Mouse (Mus musculus): Measurements from ENCODE around the gene Gria1.

Gene Gria1

DNA sequence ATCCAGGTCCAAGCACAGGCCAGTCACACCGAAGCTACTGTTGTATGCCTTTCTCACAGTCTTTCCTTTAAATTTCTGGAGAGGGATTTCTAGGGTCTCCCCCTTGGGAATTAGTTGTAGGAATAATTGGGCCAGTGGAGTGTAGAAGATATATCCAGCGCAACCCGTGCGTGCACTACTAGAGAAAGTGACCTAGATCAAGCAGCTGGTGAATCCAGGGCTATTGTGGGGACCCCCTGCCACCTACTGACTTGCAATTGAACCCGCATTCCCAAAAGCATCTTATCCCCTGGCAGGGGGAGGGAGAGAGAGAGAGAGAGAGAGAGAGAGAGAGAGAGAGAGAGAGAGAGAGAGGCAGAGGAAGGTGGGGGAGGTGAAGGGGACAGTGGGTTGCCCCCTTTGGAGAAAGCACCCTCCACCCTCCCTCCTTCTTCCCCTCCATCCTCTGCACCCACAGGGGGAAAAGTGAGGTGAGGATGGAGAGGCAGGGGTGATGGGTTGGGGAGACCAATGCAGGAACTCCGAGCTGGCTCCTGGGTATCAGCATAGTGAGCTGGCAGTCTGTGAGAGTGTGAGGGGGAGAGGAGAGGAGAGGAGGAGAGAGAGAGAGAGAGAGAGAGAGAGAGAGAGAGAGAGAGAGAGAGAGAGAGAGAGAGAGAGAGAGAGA, at the start of gene Gria1:
Gene Gria1 (plus strand): TSS at position 364 of the 667 bp plus-strand sequence.
- DNase-seq = no peak

DNA sequence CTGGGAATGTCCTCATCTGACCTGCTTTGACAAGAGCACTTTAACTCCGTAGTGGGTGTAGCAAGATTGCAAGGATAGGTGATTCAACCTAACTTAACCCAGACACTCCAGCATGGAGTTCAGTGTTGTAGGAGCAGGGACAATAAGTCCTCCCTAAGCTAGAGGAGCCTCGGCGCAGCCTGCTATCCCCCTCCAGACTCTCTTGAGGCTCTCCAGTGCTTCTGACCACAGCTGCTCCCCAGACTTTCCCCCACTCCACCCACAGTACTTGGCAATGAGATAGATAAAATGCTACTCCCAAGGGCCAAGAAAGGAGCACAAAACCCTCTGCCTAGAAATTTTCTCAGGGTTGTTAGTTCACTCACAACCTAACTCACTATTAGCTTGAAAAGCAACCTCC, 49.4 kb upstream of the Gria1 start:
- DNase-seq = no peak

DNA sequence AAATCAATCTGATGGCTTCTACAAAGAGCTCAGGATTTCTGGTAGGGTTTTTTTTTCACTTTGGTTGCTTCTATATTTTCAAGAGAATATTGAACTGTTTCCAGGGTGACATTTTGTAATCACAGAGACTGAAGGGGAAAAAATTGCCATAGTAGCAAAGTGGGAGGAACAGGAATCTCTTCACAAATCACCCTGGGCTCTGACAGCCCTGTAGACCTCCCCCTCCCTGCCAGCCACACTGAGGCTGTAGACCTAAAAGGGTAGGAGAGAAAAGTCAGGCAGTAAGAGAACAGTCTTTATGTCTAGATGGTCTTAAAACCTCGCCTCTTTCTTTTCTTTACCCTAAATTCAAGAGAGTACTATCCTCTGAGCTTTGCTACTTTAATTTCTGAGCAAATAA, 38.4 kb upstream of the Gria1 start:
- no peak for DNase-seq

DNA sequence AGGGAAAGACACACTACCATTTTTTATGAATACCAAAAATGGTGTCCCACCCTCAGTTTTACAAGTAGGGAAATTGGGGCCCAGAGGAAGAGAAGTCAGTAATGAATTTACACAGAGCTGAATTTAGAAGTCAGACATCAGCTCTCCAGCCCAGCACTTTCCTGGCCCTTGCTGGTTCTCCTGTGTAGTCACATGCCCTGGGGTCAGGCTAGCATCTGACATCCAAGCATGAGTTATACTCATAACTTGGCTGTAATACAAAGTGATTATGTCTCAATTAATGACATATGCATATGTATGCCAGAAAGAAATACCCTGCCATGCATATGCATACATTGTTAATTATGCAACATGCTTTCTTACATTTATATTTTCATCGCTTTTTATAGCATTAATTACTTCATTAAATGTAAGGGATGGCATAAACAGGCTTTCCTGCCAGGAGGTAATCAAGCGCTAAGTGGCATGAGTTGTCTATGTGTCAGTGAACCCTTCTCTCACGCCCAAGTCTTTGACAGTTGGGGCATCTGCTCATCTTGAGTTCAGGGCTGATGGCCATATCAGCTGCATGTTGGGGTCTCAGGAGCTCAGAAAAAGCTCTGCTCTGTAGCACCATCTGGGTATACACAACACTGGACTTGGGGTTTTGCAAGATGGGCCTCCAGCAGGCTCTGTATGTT, 26.7 kb upstream of the Gria1 start:
- DNase-seq = no peak

DNA sequence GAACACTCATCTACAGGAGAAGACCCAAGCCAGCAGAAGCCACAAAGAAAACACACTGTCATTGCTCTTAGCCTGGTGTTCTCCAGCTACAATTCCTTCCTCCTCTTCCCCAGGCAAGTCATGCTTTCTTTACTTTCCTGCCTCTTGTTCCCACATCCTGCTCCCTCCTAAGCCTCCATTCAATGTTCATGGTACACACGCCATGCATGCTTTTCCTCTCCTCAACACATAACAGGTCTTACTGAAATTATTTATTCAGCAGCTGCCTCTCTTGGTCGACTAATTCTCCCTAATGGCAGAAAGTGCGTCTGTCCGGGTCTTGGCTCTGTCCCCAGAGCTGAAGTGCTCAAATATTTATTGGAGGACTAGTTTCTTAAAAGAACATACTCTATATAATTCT, 25.7 kb upstream of the Gria1 start:
- DNase-seq = no peak

DNA sequence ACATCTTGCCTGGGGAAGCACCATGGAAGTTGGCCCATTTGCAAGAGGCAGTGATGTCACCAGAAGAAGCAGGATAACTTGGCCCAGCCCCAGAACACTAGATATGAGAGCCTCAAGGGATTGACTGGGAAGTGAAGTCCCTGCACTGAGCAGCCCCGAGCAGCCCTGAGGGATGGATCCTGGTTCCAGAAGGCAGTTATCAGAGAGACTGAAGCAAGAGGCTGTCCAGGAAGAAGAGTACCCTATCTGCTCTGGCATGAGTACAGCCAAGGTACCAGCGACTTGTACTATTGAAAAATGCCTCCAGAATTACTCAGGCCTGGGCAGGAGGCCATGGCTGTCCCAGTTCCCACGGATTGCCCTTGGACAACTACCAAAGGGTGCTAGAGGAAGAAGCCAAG, 11.6 kb upstream of the Gria1 start:
- peak; percentile 25 for DNase-seq

DNA sequence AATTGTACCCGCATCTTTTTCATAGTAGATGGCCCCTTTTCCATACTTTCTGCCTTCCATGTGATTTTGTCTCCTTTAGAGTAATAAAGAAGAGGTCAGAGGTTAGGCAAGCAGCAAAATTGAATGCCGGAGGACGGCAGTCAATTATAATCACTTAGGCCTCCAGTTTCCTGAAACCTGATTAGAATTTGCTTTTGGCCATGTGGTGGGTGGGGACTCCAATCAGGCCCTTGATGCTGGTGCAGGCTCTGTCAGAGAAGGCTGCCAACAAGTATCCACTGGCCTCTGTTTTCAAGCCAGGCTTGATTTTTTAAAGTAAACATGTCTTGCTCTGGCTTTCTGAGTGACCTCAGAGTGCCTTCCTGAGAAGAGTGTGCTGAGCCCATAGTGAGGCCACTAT, 6.6 kb upstream of the Gria1 start:
- DNase-seq = no peak

DNA sequence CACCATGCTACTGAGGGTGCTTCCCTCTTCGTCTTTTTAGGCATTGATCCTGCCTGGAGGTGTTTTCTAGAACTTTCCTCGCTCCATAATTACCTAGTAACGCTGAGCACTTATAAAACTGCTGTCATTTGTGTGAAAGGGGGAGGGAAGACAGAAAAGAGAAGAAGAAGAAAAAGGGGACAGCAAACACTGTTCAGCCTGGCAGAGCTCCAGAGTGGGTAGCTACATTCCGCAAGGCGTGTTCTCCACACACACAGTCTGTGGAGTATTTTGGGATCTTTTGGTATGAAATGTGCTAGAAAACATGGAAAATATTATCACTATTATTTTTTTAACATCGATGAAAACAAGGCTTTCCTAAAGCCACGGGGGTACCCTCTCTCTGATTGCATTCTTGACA, 5.8 kb upstream of the Gria1 start:
- no peak for DNase-seq

DNA sequence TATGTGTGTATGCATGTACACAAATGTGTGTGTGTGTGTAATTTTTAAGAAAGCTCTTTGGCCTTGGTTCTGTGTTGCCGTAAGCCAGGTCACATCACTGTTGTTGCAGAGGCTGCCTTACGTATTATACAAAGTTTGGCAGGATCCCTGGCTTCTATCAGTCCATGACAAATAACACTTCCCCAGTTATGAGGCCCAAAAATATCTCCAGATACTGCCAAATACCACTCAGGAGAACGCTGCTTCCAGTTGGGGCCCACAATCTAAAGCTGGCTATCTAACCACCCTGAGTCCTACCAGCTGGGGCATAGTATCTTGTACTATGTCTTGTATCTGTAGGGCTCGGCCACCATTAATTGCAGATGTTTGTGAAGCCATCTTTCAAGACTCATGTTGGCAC, 3.4 kb upstream of the Gria1 start:
- DNase-seq = no peak

DNA sequence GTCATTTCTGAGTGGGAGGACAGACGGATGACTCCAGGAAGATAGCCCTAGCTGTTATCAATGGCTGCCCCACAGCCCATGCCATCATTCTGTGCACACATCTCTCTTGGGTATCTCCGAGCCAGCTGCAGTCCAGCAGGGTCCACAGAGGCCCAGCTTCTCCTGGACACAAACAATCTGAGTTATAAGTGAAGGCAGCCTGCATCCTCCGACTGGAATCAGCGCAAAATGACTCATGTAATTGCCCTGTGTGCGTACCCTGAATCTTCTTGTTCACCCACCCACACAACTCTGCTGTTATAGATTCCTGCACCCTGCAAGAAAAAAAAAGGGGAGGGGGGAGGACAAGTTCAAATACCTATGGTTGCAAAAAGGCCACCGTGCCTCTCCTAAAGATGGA, 576 bp upstream of the Gria1 start:
- no peak for DNase-seq

DNA sequence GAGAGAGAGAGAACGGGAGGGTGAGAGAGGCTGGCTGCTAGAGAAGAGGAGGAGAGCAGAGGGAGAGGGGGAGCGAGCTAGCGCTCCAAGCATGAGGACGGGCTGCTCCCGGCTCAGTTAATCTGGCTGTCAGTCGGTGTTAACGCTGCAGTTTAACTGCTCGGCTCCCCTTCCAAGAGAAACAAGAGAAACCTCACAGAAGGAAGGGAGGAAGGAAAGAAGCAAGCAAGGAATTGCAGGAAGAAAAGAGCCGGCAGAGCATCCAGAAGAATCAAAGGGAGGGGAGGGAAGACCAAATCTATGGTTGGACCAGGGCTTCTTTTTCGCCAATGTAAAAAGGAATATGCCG, 478 bp downstream of the Gria1 start:
- DNase-seq = peak; percentile 21

DNA sequence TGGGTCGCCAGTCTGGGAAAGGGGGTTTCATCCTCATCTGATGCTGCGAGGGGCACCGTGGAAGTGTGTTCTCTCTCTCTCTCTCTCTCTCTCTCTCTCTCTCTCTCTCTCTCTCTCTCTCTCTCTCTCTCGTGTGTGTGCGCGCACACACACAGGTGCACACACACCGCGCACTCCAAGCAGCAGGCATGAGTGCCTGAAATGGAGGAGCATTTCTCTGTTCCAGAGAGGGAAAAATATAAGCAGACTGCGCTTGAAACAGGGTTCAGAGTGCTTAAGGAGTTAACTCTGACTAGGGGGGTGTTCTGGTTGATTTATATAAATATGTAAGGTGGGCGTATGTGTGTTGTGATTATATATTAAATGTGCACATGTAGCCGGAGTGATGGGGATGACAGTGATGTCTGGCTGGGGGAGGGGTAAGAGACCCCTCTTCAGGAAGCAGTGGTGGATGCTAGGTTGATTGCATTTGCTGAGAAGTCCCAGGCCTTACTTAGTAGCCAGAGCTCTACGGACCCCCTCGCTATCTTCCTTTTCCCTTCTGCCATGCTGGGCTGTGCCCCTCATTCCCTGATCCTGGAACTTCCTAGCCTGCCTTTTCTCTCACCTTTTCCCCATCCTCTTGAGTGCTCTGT, 1.2 kb downstream of the Gria1 start:
- no peak for DNase-seq

DNA sequence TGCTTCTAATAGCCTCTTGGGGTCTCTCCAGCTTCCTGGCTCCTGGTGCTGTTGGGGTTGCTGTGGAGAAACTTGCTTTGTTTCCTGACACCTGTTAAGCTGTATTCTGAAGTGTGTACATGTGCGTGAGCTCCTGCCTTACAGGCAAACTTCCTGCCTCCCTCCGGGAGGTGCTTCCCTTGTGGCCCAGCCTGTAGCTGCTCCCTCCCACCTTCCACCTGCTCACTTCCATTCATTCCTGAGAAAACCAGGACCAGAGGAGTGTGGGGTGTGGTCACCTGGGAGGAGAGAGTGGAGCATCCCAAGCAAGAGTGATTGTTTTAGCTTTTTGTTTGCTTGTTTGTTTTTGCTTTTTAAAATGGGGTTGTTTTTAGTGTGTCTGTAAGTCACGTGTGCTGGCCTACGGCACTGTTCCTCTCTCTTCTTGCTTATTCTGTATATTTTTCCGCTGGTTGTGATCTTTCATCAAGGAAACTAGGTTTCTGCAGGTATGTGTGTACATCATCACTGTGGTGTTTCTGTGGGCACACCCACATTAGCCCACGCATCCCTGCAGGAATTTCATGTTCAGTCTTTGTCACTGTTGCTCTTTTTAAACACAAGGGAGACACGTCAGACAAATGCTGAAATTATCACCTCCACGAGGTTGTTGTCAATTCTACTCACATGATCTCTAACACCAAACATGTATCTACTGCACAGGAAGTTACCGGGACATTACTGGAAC, 2.4 kb downstream of the Gria1 start:
- no peak for DNase-seq

DNA sequence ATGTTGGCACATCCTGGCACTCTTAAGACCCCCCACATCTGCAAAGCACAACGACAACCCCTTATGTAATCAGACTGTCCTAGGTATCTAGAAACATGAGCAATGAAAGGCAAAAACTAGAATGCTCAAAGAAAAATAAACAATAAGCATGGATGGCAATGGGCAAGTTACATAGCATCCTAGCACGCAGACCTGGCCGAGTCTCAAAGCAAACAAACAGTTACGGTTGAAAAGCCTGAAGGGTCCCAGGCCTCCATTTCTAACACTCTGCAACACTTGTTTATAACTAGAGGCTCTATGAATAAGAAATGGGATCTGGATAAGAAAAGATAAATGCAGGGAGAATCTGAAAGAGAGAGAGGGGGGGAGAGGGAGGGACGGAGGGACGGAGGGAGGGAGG, 3.2 kb downstream of the Gria1 start:
- DNase-seq = no peak

DNA sequence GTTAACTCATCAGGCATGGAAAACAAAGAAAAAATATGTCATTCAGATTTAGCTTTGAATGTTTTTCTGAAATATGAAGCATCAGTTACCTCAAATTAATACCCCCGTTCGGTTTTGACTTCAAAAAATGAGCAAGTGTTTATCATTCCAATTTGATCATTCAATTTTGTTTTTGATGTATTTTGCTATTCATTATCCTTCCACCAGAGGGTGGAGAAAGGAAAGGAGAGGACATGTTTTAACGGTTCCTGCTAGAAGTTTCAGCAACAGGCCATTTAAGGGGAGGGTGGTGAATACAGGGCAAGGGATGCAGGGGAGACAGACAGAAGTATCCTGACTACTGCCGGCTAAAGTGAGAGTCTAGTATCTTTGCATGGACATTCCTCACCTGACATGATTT, 7.3 kb downstream of the Gria1 start:
- DNase-seq = no peak

DNA sequence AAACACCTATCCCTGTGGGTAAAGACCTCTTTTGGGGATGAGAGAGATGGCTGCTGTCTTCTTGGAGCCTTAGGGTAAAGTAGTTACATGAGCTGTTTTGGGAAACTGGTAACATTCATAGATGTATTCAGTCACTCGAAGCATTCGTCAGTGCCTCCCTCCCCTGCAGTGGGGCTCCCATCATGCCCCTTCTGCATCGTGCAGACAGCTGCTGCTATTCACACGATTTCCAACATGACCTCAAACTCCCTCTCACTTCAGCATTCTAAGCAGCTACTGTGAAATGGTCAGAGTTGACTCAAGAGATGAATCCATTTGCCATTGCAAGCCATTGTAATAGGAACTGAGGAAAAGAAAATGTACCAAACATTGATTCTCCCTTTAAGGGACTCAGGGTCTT, 11.2 kb downstream of the Gria1 start:
- no peak for DNase-seq

DNA sequence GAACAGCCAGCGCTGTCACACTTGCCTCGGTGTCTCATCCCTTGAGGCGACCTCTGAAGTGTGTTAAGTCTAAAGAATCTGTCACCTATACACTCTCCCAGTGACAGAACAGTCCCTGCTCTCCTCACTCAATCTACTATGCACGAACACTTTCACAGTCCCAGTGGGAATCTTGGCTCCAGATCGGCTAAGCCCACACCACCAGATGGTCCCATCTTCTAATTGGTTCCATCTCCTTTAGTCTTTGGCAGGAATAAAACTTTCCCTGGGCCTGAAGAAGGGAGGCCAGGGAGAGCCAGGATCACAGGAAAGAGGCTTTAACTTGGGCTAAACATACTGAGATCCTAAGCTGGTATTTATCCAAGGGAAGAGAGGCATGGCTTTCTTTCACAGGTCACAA, 19.3 kb downstream of the Gria1 start:
- no peak for DNase-seq

DNA sequence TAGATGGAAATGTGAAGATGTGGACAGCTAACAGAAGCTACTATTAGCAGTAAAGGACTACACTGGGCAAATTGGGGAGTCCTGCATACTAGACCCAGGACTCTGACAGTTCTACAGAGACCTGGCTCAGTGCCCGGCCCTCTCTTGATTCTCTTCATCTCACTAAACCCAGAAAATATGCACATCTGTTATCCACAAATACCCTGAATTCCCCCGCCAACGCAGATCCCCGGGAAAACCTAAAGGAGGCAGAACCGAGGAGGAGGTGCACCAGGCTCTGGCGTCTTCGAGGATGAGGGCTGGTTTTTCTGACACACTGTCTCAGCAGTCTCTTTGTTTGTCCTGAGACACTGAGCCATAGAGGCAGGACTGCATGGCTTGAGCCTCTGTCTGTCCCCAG, 27.6 kb downstream of the Gria1 start:
- DNase-seq = no peak

DNA sequence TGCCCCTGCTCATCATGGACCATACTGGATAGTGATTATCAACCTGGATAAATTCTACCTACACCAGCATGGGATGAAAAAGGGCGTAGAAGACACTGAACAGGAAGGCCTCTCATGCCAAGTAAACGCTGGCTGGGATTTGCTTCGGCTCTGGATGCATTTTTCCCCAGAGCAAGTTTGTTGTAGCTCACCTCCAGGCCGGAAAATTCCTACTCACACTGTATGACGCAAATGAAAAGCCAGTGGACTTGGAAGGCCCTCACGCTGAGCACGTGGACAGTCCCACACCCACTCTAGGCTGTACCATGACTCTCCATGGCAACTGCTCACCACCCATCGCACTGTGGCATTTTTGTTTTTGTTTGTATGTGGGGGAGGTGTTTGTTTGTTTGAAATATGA, 28.1 kb downstream of the Gria1 start:
- DNase-seq = no peak

DNA sequence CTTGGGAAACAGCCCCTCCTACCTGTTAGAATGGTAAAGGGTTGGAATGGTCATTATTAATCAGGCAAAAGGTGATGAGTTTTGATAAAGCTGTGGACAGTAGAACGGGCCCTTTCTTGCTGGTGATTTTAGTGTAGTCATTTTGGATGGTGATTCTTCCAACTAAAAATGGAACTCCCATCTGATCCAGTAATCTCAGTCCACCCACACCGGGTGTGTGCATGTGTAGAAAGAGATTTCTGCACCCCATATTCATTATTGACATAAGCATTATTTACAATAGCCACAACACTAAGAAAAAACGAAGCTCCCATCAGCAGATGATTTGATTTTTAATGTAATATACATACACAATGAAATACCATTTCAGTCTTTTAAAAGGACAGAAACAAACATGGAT, 30.9 kb downstream of the Gria1 start:
- no peak for DNase-seq

DNA sequence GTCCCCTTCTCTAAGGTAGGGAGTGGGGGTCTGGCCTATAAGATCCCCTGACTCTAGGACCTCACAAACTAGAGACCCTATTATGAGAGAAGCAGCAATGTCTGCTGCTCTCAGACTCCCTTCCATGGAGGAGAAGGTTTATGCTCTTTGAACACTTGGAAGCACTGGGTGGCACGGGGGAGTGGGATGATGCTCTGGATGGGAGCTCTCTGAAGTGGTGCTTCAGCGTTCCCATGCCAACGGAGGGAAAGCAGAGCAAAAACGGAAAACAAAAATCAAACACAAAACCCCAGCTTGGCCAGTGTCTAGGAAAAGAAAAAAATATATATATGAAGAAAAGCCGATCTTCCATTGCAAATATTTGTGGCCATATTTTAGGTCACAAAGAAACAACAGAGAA, 33.0 kb downstream of the Gria1 start:
- no peak for DNase-seq

DNA sequence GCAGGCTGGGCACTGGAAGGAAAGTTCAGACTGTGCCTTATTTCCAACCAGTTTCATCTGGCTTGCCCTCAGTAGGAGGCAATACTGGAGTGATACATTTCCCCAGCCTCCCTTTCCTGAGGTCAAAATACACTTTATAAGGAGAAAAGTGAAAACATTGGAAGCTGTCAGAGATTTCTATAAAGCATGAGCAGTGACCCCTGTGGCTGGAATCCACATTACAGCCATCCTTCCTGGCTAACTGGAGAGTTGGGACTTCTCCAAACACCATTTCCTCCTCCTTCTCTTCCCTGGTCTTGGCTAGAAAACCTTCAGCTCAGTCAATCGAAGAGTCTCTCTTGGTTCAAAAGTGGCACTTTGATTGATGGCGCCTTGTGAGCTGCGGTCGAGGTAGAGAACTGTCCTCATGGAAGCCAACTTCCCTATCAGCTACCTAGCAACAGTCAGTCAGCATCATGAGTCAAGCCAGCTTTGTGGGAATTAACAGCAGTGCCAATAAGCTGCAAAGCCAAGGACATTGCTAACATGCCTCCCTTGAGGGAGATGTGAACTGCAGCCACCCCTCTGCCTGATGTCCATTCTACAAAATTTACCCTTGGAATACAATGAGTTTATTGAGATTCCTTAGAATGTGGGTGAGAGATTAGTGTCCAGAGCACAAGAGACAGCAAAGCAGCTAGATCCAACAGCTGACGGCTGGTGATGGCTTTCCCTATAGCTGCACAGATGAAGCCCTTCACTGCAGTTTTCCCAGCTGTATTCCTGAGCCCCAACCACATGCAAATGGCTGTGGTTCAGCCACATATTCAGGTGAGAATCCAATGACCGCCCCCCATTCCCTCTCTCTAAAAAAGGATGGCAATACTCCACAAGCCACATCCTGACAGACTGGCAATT, 40.7 kb downstream of the Gria1 start:
- DNase-seq = peak; percentile 62

DNA sequence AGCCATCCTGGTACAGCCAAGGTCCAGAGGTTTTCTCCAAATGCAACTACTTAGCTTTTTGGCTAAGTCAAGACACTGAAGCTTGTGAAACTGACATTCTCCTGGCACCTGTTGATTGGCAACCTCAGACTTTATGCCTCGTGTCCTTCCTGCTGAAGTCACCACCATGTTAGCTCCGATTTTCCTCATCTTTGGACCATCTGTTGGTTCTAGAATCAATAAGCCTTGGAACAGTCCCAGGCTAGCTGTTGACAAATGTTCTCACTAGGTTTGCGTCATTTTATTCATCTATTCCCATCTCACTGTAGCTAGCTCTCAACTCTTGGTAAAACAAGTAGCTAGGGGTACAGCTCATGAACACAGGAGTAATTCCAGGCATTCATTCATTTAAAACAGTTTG, 51.3 kb downstream of the Gria1 start:
- no peak for DNase-seq
